Mouse (Mus musculus): ENCODE data around the gene Acvr1. TPM values are rescaled to one million over a fixed set of nuclear protein-coding genes. Genes with fewer than 3 reads are reported as not detected.

Gene Acvr1
- total and polyA plus RNA-seq, 2 experiments from 2014 or later = 5.9 to 13.5 TPM

GRCm38 (mm10) chr2:58548943-58549342 is 18.0 kb downstream of the Acvr1 start:
- H3K36me3 ChIP-seq (replicated peaks; ENCODE audit: control insufficient read depth, insufficient read depth, low read length) = no peaks in the 10 kb centered on the region

DNA sequence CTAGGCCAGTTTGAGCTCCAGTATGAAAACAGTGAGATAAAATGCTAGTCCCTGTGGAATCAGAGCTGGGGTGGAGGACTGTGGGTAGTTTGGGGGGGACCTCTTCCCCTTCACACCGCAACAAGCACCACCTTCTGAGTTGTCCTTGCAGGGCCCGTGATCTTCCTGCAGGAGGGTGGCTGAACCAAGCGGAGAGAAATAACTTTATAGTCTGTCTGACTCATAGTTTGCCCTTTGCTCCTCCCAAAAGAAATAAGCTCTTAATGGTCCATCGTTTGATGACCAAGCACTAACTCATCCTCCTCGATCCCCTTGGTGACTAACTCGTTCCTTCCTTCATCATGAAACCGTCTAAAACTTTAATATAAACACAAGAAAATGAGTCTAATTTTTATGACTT is 20.7 kb downstream of the Acvr1 start:
- no peak overlapping the region for H3K4me2 ChIP-seq (ENCODE audit: low read depth, low read length)
- no peaks in the 10 kb centered on the region for H3K36me3 ChIP-seq (replicated peaks; ENCODE audit: control insufficient read depth, insufficient read depth, low read length)
- no peaks in the 10 kb centered on the region for H3K27me3 ChIP-seq (ENCODE audit: control insufficient read depth, insufficient read depth, low read length)
- H3K4me3 ChIP-seq (ENCODE audit: low read depth, low read length) = no peak overlapping the region
- ATAC-seq (ENCODE audit: insufficient read depth, low read depth) = no peak
- H3K9me3 ChIP-seq (replicated peaks; ENCODE audit: control insufficient read depth, low read length) = no peaks in the 10 kb centered on the region
- TF ChIP-seq EP300 (IDR thresholded peaks at IDR 0.05; ENCODE audit: low read depth) (no peak), CTCF (IDR thresholded peaks at IDR 0.05; ENCODE audit: low read depth) (no peak)
- H3K9ac ChIP-seq (replicated peaks; ENCODE audit: low read depth, low read length) = no peak overlapping the region
- 78% methylated on average over 7 of the region's 7 CpGs for WGBS
- no peak for DNase-seq (ENCODE audit: low spot score)
- H3K27ac ChIP-seq (ENCODE audit: low read depth) = no peak overlapping the region
- peaks cover 57% of the 10 kb centered on the region for H3K4me1 ChIP-seq (ENCODE audit: control insufficient read depth, insufficient read depth)

More at GRCm38 (mm10) chr2:58548943-58549342, 18.0 kb downstream of the Acvr1 start:
- TF ChIP-seq EP300 (IDR thresholded peaks at IDR 0.05; ENCODE audit: low read depth) = no peak
- no peak for TF ChIP-seq CTCF (IDR thresholded peaks at IDR 0.05; ENCODE audit: low read depth)
- no peak overlapping the region for H3K4me2 ChIP-seq (ENCODE audit: low read depth, low read length)
- H3K4me3 ChIP-seq (ENCODE audit: low read depth, low read length) = no peak overlapping the region
- no peak overlapping the region for H3K27ac ChIP-seq (ENCODE audit: low read depth)
- no peak for DNase-seq (ENCODE audit: low spot score)
- no peaks in the 10 kb centered on the region for H3K27me3 ChIP-seq (ENCODE audit: control insufficient read depth, insufficient read depth, low read length)
- 49% methylated on average over 7 of the region's 7 CpGs for whole genome bisulfite sequencing
- H3K4me1 ChIP-seq (ENCODE audit: control insufficient read depth, insufficient read depth) = peaks cover 45% of the 10 kb centered on the region
- ATAC-seq (ENCODE audit: insufficient read depth, low read depth) = no peak
- H3K9me3 ChIP-seq (replicated peaks; ENCODE audit: control insufficient read depth, low read length) = no peaks in the 10 kb centered on the region
- no peak overlapping the region for H3K9ac ChIP-seq (replicated peaks; ENCODE audit: low read depth, low read length)

DNA sequence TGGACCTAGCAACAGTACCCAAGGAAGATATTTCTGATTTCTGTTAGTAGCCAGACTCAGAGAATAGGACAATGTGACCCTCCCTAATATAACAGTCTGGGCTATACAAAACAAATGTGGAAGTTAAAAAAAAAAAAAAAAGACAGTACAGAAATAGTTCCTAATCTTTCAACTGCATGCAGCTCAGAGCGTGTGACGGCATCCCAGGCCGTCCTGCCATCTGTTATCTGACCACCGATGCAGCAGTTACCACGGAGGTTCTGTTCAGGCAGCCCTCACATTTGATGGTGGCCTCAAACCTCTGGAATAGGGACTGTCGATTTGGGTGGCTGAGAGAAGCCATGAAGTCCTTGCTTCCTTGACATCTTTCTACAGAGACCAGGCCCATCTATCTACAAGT is 22.6 kb downstream of the Acvr1 start:
- Histone ChIP-seq H3K36me3 (replicated peaks; ENCODE audit: control insufficient read depth, insufficient read depth, low read length) (no peaks in the 10 kb centered on the region), H3K4me3 (ENCODE audit: low read depth, low read length) (no peak overlapping the region), H3K27ac (ENCODE audit: low read depth) (no peak overlapping the region), H3K9me3 (replicated peaks; ENCODE audit: control insufficient read depth, low read length) (no peaks in the 10 kb centered on the region), H3K4me2 (ENCODE audit: low read depth, low read length) (no peak overlapping the region), H3K27me3 (ENCODE audit: control insufficient read depth, insufficient read depth, low read length) (no peaks in the 10 kb centered on the region), H3K4me1 (ENCODE audit: control insufficient read depth, insufficient read depth) (peaks cover 50% of the 10 kb centered on the region), H3K9ac (replicated peaks; ENCODE audit: low read depth, low read length) (no peak overlapping the region)
- ATAC-seq (ENCODE audit: insufficient read depth, low read depth) (no peak), DNase-seq (ENCODE audit: low spot score) (no peak)
- no peak for TF ChIP-seq CTCF (IDR thresholded peaks at IDR 0.05; ENCODE audit: low read depth)
- no peak for TF ChIP-seq EP300 (IDR thresholded peaks at IDR 0.05; ENCODE audit: low read depth)
- 10% methylated on average over 6 of the region's 6 CpGs for WGBS

DNA sequence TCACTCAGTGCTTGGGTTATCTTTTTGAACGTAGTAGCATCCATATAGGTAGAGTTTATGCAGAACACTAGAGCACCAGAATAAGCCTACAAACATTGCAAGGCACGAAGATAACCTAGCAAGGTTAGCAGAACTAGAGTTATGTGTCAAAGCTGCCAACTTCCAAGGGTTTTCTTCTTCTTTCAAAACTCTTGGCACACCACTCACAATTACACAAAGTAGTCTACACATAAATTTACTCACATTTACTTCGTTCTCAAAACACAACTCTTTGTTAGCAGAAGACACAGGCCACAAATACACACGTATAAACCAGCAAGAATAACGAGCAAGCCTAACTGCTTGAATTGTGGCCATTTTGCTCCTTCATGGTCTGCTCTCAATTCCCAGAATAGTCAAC is 23.7 kb downstream of the Acvr1 start:
- H3K27me3 ChIP-seq (ENCODE audit: control insufficient read depth, insufficient read depth, low read length) = no peaks in the 10 kb centered on the region
- H3K27ac ChIP-seq (ENCODE audit: low read depth) = no peak overlapping the region
- no peak for DNase-seq (ENCODE audit: low spot score)
- H3K9ac ChIP-seq (replicated peaks; ENCODE audit: low read depth, low read length) = no peak overlapping the region
- WGBS = 86% methylated on average over 5 of the region's 5 CpGs
- H3K4me1 ChIP-seq (ENCODE audit: control insufficient read depth, insufficient read depth) = peaks cover 46% of the 10 kb centered on the region
- H3K9me3 ChIP-seq (replicated peaks; ENCODE audit: control insufficient read depth, low read length) = no peaks in the 10 kb centered on the region
- no peak overlapping the region for H3K4me3 ChIP-seq (ENCODE audit: low read depth, low read length)
- H3K4me2 ChIP-seq (ENCODE audit: low read depth, low read length) = no peak overlapping the region
- TF ChIP-seq CTCF (IDR thresholded peaks at IDR 0.05; ENCODE audit: low read depth) (no peak), EP300 (IDR thresholded peaks at IDR 0.05; ENCODE audit: low read depth) (no peak)
- H3K36me3 ChIP-seq (replicated peaks; ENCODE audit: control insufficient read depth, insufficient read depth, low read length) = no peaks in the 10 kb centered on the region
- no peak for ATAC-seq (ENCODE audit: insufficient read depth, low read depth)

DNA sequence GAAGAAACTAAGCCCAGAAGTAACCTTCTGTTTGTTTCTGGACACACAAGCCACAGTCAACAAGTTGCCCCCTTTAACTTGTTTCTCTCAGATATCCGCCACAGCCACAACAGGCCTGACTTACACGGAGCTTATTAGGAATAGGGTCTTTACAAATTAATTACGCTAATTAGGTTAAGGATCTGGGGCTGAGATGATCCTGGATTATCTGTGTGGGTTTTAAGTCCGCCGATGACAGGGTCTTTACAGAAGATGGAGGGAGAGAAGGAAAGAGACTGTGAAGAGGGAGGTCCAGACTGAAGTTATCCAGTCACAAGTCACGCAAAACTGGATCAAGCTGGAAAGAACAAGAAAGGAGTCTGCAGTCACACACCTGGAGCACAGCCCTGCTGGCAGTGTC is 28.8 kb downstream of the Acvr1 start:
- Histone ChIP-seq H3K9ac (replicated peaks; ENCODE audit: low read depth, low read length) (no peak overlapping the region), H3K4me1 (ENCODE audit: control insufficient read depth, insufficient read depth) (peaks cover 67% of the 10 kb centered on the region), H3K9me3 (replicated peaks; ENCODE audit: control insufficient read depth, low read length) (no peaks in the 10 kb centered on the region), H3K4me3 (ENCODE audit: low read depth, low read length) (no peak overlapping the region), H3K27ac (ENCODE audit: low read depth) (no peak overlapping the region), H3K27me3 (ENCODE audit: control insufficient read depth, insufficient read depth, low read length) (no peaks in the 10 kb centered on the region), H3K4me2 (ENCODE audit: low read depth, low read length) (no peak overlapping the region), H3K36me3 (replicated peaks; ENCODE audit: control insufficient read depth, insufficient read depth, low read length) (peaks cover 10% of the 10 kb centered on the region)
- 92% methylated on average over 6 of the region's 6 CpGs for WGBS
- no peak for DNase-seq (ENCODE audit: low spot score)
- TF ChIP-seq EP300 (IDR thresholded peaks at IDR 0.05; ENCODE audit: low read depth) (no peak), CTCF (IDR thresholded peaks at IDR 0.05; ENCODE audit: low read depth) (no peak)
- ATAC-seq (ENCODE audit: insufficient read depth, low read depth) = no peak

DNA sequence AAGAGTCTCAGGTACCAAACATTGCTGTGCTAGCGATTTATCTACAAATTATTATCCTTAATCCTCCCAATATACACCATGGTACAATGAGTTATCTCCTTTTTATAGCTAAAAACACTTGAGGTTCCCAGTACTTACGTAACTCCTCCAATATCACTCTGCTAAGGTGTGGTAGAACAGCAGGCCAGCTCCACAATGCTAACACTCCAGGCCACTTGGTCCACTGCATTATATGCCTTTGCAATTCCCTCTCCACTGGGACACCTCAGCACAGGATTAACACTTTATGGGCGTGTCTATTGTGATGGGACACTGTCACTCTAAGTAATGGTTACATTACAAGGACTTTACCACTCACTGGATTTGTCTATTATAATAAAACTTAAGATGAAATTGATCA is 30.2 kb downstream of the Acvr1 start:
- no peak overlapping the region for H3K9ac ChIP-seq (replicated peaks; ENCODE audit: low read depth, low read length)
- TF ChIP-seq EP300 (IDR thresholded peaks at IDR 0.05; ENCODE audit: low read depth) (no peak), CTCF (IDR thresholded peaks at IDR 0.05; ENCODE audit: low read depth) (no peak)
- no peak overlapping the region for H3K27ac ChIP-seq (ENCODE audit: low read depth)
- no peak for ATAC-seq (ENCODE audit: insufficient read depth, low read depth)
- peaks cover 66% of the 10 kb centered on the region for H3K4me1 ChIP-seq (ENCODE audit: control insufficient read depth, insufficient read depth)
- H3K9me3 ChIP-seq (replicated peaks; ENCODE audit: control insufficient read depth, low read length) = no peaks in the 10 kb centered on the region
- no peak overlapping the region for H3K4me3 ChIP-seq (ENCODE audit: low read depth, low read length)
- no peak overlapping the region for H3K4me2 ChIP-seq (ENCODE audit: low read depth, low read length)
- peaks cover 10% of the 10 kb centered on the region for H3K36me3 ChIP-seq (replicated peaks; ENCODE audit: control insufficient read depth, insufficient read depth, low read length)
- WGBS = 81% methylated on average over 3 of the region's 3 CpGs
- no peak for DNase-seq (ENCODE audit: low spot score)
- H3K27me3 ChIP-seq (ENCODE audit: control insufficient read depth, insufficient read depth, low read length) = no peaks in the 10 kb centered on the region

Measured in heart, postnatal 0 days (tissue).